ENCODE assay signal across 1 mouse cellular context in genomic region chr9:21526634-21526944, GRCm38 (mm10).
TF ChIP-seq lines count a peak whose summit lies in the region.

No protein-coding gene starts in this region.

TF ChIP-seq in MEL, 35 proteins besides CTCF, POLR2A, EP300 and RAD21 (continued from another document):
- TF ChIP-seq BHLHE40 (IDR thresholded peaks at IDR 0.05; ENCODE audit: borderline replicate concordance, low read depth, low read length) (no peak), ELF1 (IDR thresholded peaks at IDR 0.05; ENCODE audit: low read depth, low read length) (peak; percentile 38; the same call in 1 of the 2 replicates), HCFC1 (IDR thresholded peaks at IDR 0.05; ENCODE audit: low read depth, low read length) (peak; percentile 56), TCF12 (IDR thresholded peaks at IDR 0.05; ENCODE audit: low read depth, low read length) (no peak), RCOR1 (IDR thresholded peaks at IDR 0.05; ENCODE audit: low read depth, low read length) (no peak), JUND (IDR thresholded peaks at IDR 0.05; ENCODE audit: low read depth, low read length) (peak; percentile 97), CHD1 (IDR thresholded peaks at IDR 0.05; ENCODE audit: low read depth, low read length) (peak; percentile 92), ZC3H11A (IDR thresholded peaks at IDR 0.05; ENCODE audit: low read depth, low read length) (no peak), USF2 (IDR thresholded peaks at IDR 0.05; ENCODE audit: borderline replicate concordance in 1 of 2, insufficient read depth in 1 of 2, low read depth in 1 of 2, low read length in 2 of 2) (no peak), ZKSCAN1 (IDR thresholded peaks at IDR 0.05; ENCODE audit: low read depth, low read length) (0 out of 2 replicates have a peak, but pooled peaks have one; percentile 24), ETS1 (IDR thresholded peaks at IDR 0.05; ENCODE audit: low read depth, low read length) (peak; percentile 64; the same call in 1 of the 2 replicates), MAZ (IDR thresholded peaks at IDR 0.05; ENCODE audit: low read depth, low read length) (peak; percentile 61; the same call in 1 of the 2 replicates), MAX (IDR thresholded peaks at IDR 0.05; ENCODE audit: low read length) (peak; percentile 45; the same call in 1 of the 2 replicates)
